Mouse (Mus musculus) small intestine, adult 2 months (tissue): ENCODE data around the gene Cklf. TPM values are rescaled to one million over a fixed set of nuclear protein-coding genes. Genes with fewer than 3 reads are reported as not detected.

Source experiments
- H3K27ac ChIP-seq: fragments of 200-500 bp; 2 replicates; pipeline ENCODE4 v1.5.1; 2012; ENCODE audit warnings: low read depth, low read length, control low read depth, inconsistent platforms; ENCODE audit not compliant: insufficient read depth
- H3K27me3 ChIP-seq: fragments of 200-500 bp; 2 replicates; pipeline ENCODE4 v1.6.1; 2012; ENCODE audit warnings: mild to moderate bottlenecking, moderate library complexity, low read length, inconsistent platforms; ENCODE audit not compliant: control insufficient read depth, insufficient read depth
- H3K36me3 ChIP-seq: fragments of 200-500 bp; 2 replicates; pipeline ENCODE4 v1.6.1; 2012; ENCODE audit warnings: mild to moderate bottlenecking, low read length, control low read depth, inconsistent platforms; ENCODE audit not compliant: control insufficient read depth, insufficient read depth
- H3K4me1 ChIP-seq: fragments of 200-500 bp; 2 replicates; pipeline ENCODE4 v1.6.1; 2012; ENCODE audit warnings: low read length, inconsistent platforms, mixed read lengths; ENCODE audit not compliant: control insufficient read depth, insufficient read depth, insufficient read length
- H3K4me3 ChIP-seq: fragments of 200-500 bp; 2 replicates; pipeline ENCODE4 v1.5.1; 2012; ENCODE audit warnings: low read depth, mild to moderate bottlenecking, control low read depth, inconsistent platforms, low read length, moderate library complexity
- CTCF ChIP-seq: fragments of 200-500 bp; IDR thresholded peaks from 2 replicates; pipeline ENCODE4 v1.5.1; 2012; ENCODE audit warnings: low read depth, mild to moderate bottlenecking, control low read depth, inconsistent platforms, low read length, moderate library complexity, mixed read lengths; ENCODE audit not compliant: insufficient replicate concordance, insufficient read length; ENCODE audit errors: extremely low read depth
- POLR2A ChIP-seq: fragments of 200-500 bp; IDR thresholded peaks from 2 replicates; pipeline ENCODE4 v1.6.1; 2012; ENCODE audit warnings: low read depth, mild to moderate bottlenecking, control low read depth, inconsistent platforms, low read length, moderate library complexity
- WGBS: fragments of 180-500 bp; shearing (Covaris S2); methylation state at CpG from one replicate; pipeline ENCODE4 v1.1.7; 2018; 5-methylcytosine and 5-hydroxymethylcytosine counted together
- polyA plus RNA-seq: library from polyadenylated mRNA; depleted of rRNA; stranded (reverse); fragments of >200 nt; gene quantifications from 2 replicates; pipeline ENCODE4 v1.2.3, GENCODE M21; 2012; rRNA removed

The Cklf gene
- 0.94 and 1.0 TPM in 2 replicates for polyA plus RNA-seq

DNA sequence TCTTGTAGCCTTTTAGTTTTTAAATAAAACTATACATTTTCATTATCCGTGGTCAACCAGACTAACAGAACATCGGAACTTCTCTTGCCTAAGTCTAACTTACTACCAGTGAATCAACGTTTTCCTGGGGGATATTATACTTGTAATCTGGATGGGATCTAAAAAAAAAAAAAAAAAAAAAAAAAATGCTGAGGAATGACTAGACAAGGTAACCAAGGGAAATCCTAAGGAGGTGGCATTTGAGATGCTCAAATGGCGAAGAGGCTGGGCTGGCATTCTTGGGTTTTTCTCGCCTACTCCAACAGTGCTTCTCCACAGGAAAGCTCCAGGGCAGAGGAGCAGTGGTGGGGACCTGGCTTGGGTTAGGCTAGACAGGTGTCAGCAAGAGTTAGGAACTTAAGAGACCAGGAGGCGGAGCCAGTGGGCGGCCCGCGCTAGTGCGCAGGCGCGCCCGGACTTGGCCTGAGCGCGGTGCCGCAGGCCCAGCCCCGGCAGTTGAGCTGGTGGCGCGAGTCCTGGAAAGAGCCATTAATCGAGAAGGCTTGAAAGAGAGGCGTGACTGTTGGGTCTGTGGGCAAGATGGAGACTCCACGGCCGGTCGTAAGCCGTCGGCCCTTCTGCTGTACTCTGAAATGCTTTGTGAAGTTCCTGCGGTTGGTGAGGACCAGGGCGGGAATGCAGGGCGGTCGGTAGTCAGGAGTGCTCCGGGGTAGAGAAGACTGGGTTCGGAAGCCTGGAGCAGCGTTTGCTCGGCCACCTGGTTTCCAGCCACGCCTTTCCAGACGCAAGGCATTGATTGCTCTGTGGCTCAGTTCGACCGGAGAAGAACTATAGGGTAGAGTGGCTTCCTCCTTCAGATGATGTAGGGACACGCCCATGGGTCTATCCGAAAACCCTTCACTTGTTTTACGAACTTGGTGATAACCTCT, at the start of gene Cklf:
TSS of gene Cklf (plus strand) at position 423 of the 929 bp plus-strand sequence.
- Histone ChIP-seq H3K27ac (peak within 1 kb of the TSS; percentile 69), H3K36me3 (no peaks in the 10 kb centered on the region), H3K4me3 (peak within 1 kb of the TSS; percentile 93), H3K27me3 (no peaks in the 10 kb centered on the region), H3K4me1 (peaks cover 2% of the 10 kb centered on the region)
- 3% methylated on average over 41 of the region's 41 CpGs for WGBS
- TF ChIP-seq POLR2A (peak; percentile 63), CTCF (peak; percentile 42; the same call in 1 of the 2 replicates)

DNA sequence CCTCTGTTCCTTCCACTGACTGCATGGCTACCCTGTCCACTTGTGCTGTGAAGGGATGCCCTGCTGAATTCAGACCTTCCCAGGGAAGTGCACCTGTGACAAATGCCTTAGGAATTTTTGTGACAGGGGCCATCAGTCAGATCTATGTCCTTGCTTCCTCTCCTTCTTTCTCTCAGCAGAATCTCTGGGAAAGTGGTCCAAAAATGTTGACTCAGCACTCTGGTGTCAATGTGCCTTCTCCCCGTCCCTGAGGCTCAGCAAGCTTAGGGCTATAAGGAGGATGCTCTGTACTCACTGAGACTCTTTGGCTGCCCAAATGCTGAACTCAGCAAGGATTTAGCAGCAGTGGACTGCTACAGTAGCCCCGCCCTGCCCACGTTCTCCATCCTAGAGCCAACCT, 49.0 kb upstream of the Cklf start:
- 70% methylated on average over 3 of the region's 3 CpGs for WGBS
- TF ChIP-seq POLR2A (no peak), CTCF (no peak)
- Histone ChIP-seq H3K27ac (no peak overlapping the region), H3K4me3 (no peak overlapping the region), H3K27me3 (no peaks in the 10 kb centered on the region), H3K36me3 (no peaks in the 10 kb centered on the region), H3K4me1 (no peaks in the 10 kb centered on the region)

DNA sequence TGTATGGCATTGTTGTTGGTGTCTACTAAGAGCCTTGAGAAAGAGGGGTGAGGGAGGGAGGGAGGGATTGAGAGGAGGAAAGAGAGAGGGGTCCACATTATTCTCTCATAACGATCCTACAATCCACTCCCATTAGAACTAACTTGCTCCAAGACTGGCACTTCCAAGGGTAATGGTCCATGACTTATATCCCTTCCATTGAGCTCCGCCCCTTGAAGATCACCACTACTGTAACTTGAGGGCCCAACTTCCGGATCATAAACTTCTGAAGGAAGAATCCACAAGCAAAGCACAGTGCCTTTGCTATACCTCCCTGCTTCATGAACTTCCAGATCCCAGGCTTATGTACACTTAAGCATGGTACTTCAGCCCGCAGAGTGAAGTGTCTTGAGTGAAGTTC, 48.3 kb upstream of the Cklf start:
- no peak for TF ChIP-seq POLR2A
- TF ChIP-seq CTCF, result no peak
- Histone ChIP-seq H3K36me3 (no peaks in the 10 kb centered on the region), H3K4me1 (no peaks in the 10 kb centered on the region), H3K4me3 (no peak overlapping the region), H3K27me3 (no peaks in the 10 kb centered on the region), H3K27ac (no peak overlapping the region)
- 89% methylated on average over 4 of the region's 4 CpGs for WGBS

DNA sequence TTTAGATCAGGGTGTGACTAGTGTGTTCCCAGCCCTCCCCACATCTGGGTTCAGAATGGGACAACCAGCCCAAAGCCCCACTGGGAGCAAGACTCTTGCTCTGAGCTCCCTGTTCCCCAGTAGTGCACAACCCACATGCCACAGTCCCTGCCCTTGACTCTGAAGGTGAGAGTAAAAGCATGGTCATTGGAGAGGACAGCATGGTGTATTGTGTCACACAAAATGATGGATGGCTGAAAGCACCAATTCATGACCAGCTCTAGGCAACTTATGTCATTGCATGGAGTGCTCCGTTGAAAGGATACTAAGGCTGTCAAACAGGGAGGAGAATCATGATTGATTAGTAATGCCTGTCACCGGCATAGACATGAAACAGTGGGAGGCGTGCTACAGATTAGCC, 45.4 kb upstream of the Cklf start:
- WGBS, result 53% methylated on average over 3 of the region's 3 CpGs

DNA sequence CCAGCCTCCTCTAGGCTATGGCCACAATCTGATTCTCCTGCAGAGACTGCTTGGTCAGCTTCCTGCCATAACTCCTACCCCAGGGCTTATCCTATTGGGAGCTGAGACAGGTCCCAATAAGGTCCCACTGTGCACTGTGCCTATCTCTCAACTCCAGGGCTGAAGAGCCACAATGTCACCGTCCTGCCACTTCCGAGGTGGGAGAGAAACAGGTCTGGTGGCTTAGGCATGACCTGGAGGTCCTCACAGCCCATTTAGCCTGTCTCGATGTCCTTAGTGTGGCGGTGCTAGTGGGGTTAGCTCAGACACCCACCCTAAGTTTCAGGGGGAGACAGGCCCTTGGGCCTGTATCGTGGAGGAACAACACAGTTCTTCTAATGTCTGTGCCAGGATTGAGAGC, 33.1 kb upstream of the Cklf start:
- Histone ChIP-seq H3K27ac (no peak overlapping the region), H3K4me3 (no peak overlapping the region), H3K4me1 (no peaks in the 10 kb centered on the region), H3K36me3 (no peaks in the 10 kb centered on the region), H3K27me3 (0 out of 2 replicates have a peak, but pooled peaks cover 2% of the 10 kb centered on the region)
- 86% methylated on average over 5 of the region's 5 CpGs for WGBS
- no peak for TF ChIP-seq POLR2A
- no peak for TF ChIP-seq CTCF

More for the DNA sequence above, 45.4 kb upstream of the Cklf start:
- Histone ChIP-seq H3K27ac (no peak overlapping the region), H3K36me3 (no peaks in the 10 kb centered on the region), H3K27me3 (no peaks in the 10 kb centered on the region), H3K4me3 (no peak overlapping the region), H3K4me1 (no peaks in the 10 kb centered on the region)
- TF ChIP-seq CTCF, result no peak
- TF ChIP-seq POLR2A, result no peak

DNA sequence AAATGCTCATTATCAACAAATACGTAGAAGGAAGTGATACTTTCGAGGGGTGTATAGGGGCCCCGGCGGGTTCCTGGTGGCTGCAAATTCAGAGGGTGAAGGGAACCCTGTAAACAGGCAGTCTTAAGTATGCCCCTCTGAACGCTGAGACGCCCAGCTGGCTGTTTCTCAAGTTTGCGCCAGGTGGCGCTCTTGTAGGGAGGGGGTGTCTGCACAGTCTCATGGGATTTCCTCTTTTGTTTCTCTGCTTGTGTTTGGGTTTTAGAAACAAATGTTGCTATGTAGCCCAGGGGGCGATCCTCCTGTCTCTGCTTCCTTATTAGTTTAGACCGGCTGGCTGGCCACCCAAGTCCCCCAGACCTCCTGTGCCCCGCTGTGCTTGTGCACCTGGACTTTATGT, 31.6 kb upstream of the Cklf start:
- Histone ChIP-seq H3K4me1 (no peaks in the 10 kb centered on the region), H3K4me3 (no peak overlapping the region), H3K36me3 (no peaks in the 10 kb centered on the region), H3K27me3 (0 out of 2 replicates have a peak, but pooled peaks cover 2% of the 10 kb centered on the region), H3K27ac (no peak overlapping the region)
- 26% methylated on average over 11 of the region's 11 CpGs for WGBS
- TF ChIP-seq POLR2A (no peak), CTCF (peak; percentile 60; the same call in 1 of the 2 replicates)

DNA sequence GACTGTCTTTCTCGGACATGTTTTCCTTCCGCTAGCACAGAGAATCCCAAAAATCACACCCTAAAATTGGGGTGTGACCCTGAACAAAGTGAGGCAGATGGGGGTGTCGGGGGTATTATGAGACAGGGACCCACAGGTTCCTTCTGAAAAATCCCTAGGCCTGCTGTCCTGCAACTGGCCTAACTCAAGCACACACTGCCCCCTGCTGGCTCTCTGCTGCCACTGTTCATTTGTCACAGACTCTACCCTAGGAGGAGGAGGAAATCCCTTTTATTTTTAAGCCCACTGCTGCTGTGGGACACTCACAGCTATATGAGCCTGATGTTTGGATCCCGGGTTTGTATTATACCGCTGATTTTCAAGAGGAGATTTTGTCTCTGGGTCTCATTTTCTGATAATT, 30.9 kb upstream of the Cklf start:
- Histone ChIP-seq H3K27ac (no peak overlapping the region), H3K4me3 (no peak overlapping the region), H3K27me3 (no peaks in the 10 kb centered on the region), H3K4me1 (no peaks in the 10 kb centered on the region), H3K36me3 (no peaks in the 10 kb centered on the region)
- WGBS, result 44% methylated on average over 5 of the region's 5 CpGs
- TF ChIP-seq POLR2A, result no peak
- peak; percentile 92; the same call in 1 of the 2 replicates for TF ChIP-seq CTCF
